Mouse (Mus musculus): ENCODE results near the gene Vmn2r103.

Vmn2r103 gene

DNA sequence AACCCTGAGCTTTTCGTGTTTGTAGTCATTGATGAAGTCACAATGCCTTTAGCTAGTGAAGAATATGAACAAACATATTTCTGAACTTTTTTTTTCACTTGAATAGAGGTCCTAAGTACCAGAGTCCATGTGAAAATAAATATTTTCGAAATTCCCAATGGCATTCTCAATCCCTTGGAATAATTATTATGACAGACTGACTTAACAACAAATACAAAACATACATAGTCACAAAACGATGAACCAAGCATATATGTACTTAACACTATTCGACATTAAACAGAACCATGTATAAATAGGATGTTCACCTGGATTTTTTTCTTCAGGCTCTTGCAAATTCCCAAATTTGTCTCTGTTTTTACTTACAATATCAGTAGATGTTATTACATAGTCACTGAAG, at the start of gene Vmn2r103:
Vmn2r103 (plus strand) TSS at position 301 of the 400 bp plus-strand sequence.
- DNase-seq (ENCODE audit: low spot score in 2 of 2), result no peak

DNA sequence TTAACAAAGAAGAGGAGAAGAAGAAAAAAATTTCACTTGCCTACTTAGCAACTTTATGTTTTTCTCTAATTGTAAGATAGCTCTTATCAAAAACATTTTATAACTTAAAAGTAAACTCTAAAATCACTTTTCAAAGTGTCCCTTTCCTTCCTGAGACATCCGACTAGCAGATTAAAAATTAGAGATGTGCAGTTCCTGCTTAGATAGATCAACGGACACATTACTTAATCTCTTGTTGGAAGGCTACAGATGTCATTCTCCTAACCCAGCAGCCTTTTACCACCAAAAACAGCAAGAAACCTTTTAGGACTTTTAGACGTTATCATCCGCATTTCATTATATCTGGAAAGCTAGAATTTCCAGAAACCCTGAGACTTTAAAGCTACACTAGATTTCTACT, 5.8 kb downstream of the Vmn2r103 start:
- DNase-seq (ENCODE audit: low spot score in 2 of 2), result no peak

DNA sequence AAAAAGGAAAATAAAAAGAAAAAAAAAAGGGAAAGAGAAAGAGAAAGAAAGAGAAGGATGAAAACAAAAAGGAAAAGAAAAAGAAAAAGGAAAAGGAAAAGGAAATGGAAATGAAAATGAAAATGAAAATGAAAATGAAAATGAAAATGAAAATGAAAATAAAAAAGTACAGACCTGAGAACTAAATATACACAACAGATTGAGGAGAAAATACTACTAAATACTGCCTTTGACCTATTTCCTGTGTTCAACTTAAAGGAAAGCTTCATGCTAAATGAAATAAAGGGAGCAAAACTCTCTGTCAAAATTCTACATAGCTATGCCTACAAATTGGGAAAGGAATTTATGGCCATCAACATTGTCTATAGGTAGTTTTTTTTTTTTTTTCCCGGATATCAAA, 16.1 kb downstream of the Vmn2r103 start:
- no peak for DNase-seq (ENCODE audit: low spot score in 2 of 2)
